In genomic region chr4:133827887-133828794, GRCm38 (mm10) we compare ENCODE assay signal across 8 mouse cellular contexts. TPM values are rescaled to one million over a fixed set of nuclear protein-coding genes. Genes with fewer than 3 reads are reported as not detected.
DNase-seq lines count a peak whose midpoint lies in the region; ATAC-seq and TF ChIP-seq lines count a peak whose summit lies in the region.

No protein-coding gene starts in this region.

- H3K79me2 ChIP-seq in MEL (ENCODE audit: control insufficient read depth, insufficient read depth, low read length, poor library complexity): no peaks in the 10 kb centered on the region

- peak overlapping the region; percentile 47 for H3K4me2 ChIP-seq in kidney, embryonic 16.5 days (replicated peaks; ENCODE audit: low read depth, low read length)
- peak overlapping the region; percentile 20; the same call in 1 of the 2 replicates for H3K4me2 ChIP-seq in forebrain, embryonic 14.5 days (ENCODE audit: low read length)

- no peak for ATAC-seq in kidney, embryonic 16.5 days (ENCODE audit: low FRiP score, low TSS enrichment)
- ATAC-seq in forebrain, embryonic 14.5 days: no peak
- peak; percentile 59 for ATAC-seq in megakaryocyte progenitor cell, adult 5-6 weeks (replicated peaks; ENCODE audit: poor library complexity)

- 0 out of 2 replicates have a peak overlapping the region, but pooled peaks have one; percentile 28 for H3K9ac ChIP-seq in kidney, embryonic 16.5 days (replicated peaks; ENCODE audit: low read length)
- H3K9ac ChIP-seq in MEL (ENCODE audit: control insufficient read depth, low read depth, low read length, poor library complexity, severe bottlenecking): peak overlapping the region; percentile 48
- H3K9ac ChIP-seq in forebrain, embryonic 14.5 days (ENCODE audit: low read length): 0 out of 2 replicates have a peak overlapping the region, but pooled peaks have one; percentile 29

- TF ChIP-seq RAD21 in MEL (IDR thresholded peaks at IDR 0.05; ENCODE audit: low read depth, low read length): no peak

- no peaks in the 10 kb centered on the region for H3K9me3 ChIP-seq in kidney, embryonic 16.5 days (ENCODE audit: low read length)
- H3K9me3 ChIP-seq in MEL (replicated peaks; ENCODE audit: insufficient read depth, low read length): no peaks in the 10 kb centered on the region
- no peaks in the 10 kb centered on the region for H3K9me3 ChIP-seq in forebrain, embryonic 14.5 days (replicated peaks; ENCODE audit: control insufficient read depth, low read length)

- H3K27ac ChIP-seq in kidney, embryonic 16.5 days (ENCODE audit: low read length): no peak overlapping the region
- no peak overlapping the region for H3K27ac ChIP-seq in MEL (ENCODE audit: control insufficient read depth, low read depth, low read length)
- no peak overlapping the region for H3K27ac ChIP-seq in forebrain, embryonic 14.5 days (ENCODE audit: low read depth, low read length)

- DNase-seq in kidney, postnatal 14 days: no peak
- DNase-seq in MEL (ENCODE audit: low read depth, low spot score): peak; percentile 68
- DNase-seq in forebrain, embryonic 14.5 days (ENCODE audit: low spot score): no peak
- no peak for DNase-seq in left cerebral cortex, adult 11 months (ENCODE audit: low spot score)
- DNase-seq in left cerebral cortex, postnatal 10 days (ENCODE audit: extremely low spot score in 1 of 2, low spot score in 2 of 2): no peak
- no peak for DNase-seq in gastrocnemius, postnatal 14 days

- 0 out of 2 replicates have a peak, but pooled peaks cover 5% of the 10 kb centered on the region for H3K27me3 ChIP-seq in kidney, embryonic 16.5 days (ENCODE audit: insufficient read depth, low read length)
- no peaks in the 10 kb centered on the region for H3K27me3 ChIP-seq in MEL (ENCODE audit: control insufficient read depth in 1 of 2, insufficient read depth in 2 of 2, low read length in 2 of 2)
- no peaks in the 10 kb centered on the region for H3K27me3 ChIP-seq in forebrain, embryonic 14.5 days (replicated peaks; ENCODE audit: control insufficient read depth, insufficient read depth, low read length)

- no peak for TF ChIP-seq POLR2A in MEL (IDR thresholded peaks at IDR 0.05; ENCODE audit: control insufficient read depth in 1 of 2, insufficient read depth in 1 of 2, low read depth in 1 of 2, low read length in 2 of 2, poor library complexity in 1 of 2)

- TF ChIP-seq EP300 in MEL (IDR thresholded peaks at IDR 0.05; ENCODE audit: low read depth in 1 of 2, low read length in 2 of 2): peak in 1 of 2 experiments; percentile 12; a peak in 1 of 4 replicates

- H3K36me3 ChIP-seq in kidney, embryonic 16.5 days (ENCODE audit: insufficient read depth, low read length): no peaks in the 10 kb centered on the region
- H3K36me3 ChIP-seq in MEL (ENCODE audit: control insufficient read depth in 1 of 2, insufficient read depth in 2 of 2, low read length in 2 of 2): peaks cover 0 to 4% of the 10 kb centered on the region in 2 experiments; a peak in 1 of 4 replicates
- H3K36me3 ChIP-seq in forebrain, embryonic 14.5 days (ENCODE audit: control insufficient read depth, insufficient read depth, low read length): no peaks in the 10 kb centered on the region

- H3K4me1 ChIP-seq in kidney, embryonic 16.5 days (ENCODE audit: insufficient read depth, low read length): peaks cover 12% of the 10 kb centered on the region; the same call in 1 of the 2 replicates
- peaks cover 0 to 11% of the 10 kb centered on the region in 2 experiments; a peak in 2 of 4 replicates for H3K4me1 ChIP-seq in MEL (ENCODE audit: control insufficient read depth in 1 of 2, insufficient read depth in 2 of 2, low read length in 2 of 2)
- 0 out of 2 replicates have a peak, but pooled peaks cover 4% of the 10 kb centered on the region for H3K4me1 ChIP-seq in forebrain, embryonic 14.5 days (ENCODE audit: control insufficient read depth, insufficient read depth, low read length)

- no peak for TF ChIP-seq CTCF in MEL (IDR thresholded peaks at IDR 0.05 in 2 of 3, conservative IDR thresholded peaks at IDR 0.05 in 1 of 3; ENCODE audit: control insufficient read depth in 1 of 3, insufficient read depth in 1 of 3, low read depth in 2 of 3, low read length in 3 of 3, poor library complexity in 1 of 3, severe bottlenecking in 1 of 3)

- WGBS in kidney, embryonic 16.5 days: 9% methylated on average over 25 of the region's 25 CpGs
- 12% methylated on average over 25 of the region's 25 CpGs for WGBS in forebrain, embryonic 14.5 days

- intact Hi-C loops in left cerebral cortex, postnatal 10 days (cut with DNase I): loop anchor here (5.0 kb wide), 2 partner anchors 71 to 231 kb away; partner anchors contain the start of gene Arid1a
- intact Hi-C loops in gastrocnemius, postnatal 14 days (cut with DNase I; ENCODE audit: low total_unique reads): loop anchor here (2.0 kb wide), 1 partner anchor 157 kb away; no protein-coding TSS in a partner anchor

- H3K4me3 ChIP-seq in kidney, embryonic 16.5 days (ENCODE audit: low read length): peak overlapping the region; percentile 24
- H3K4me3 ChIP-seq in MEL (ENCODE audit: control insufficient read depth in 1 of 2, insufficient read depth in 1 of 2, low read depth in 2 of 2, low read length in 2 of 2): peak overlapping the region; percentile 51 to 73
- no peak overlapping the region for H3K4me3 ChIP-seq in forebrain, embryonic 14.5 days (ENCODE audit: low read depth, low read length)

TF ChIP-seq in MEL, 35 proteins besides CTCF, POLR2A, EP300 and RAD21:
- TF ChIP-seq GATA1 (IDR thresholded peaks at IDR 0.05; ENCODE audit: low read depth, low read length) (peak; percentile 34; the same call in 1 of the 2 replicates), NRF1 (IDR thresholded peaks at IDR 0.05; ENCODE audit: insufficient read depth, low read depth, low read length, poor library complexity, severe bottlenecking) (no peak), SIN3A (IDR thresholded peaks at IDR 0.05; ENCODE audit: low read length) (0 out of 2 replicates have a peak, but pooled peaks have one; percentile 16)

RNA-seq across cellular contexts. Expression of gene Rps6ka1, which starts 59.5 kb away (rescaled TPM):
- 52.0 and 53.4 TPM in 2 replicates for polyA plus RNA-seq in kidney, embryonic 16.5 days (2015; fragmentation: Nextera tagmentation; extraction: Ambion mirVana)
- total RNA-seq in MEL (2012; rRNA removed): 45.3 and 45.7 TPM in 2 replicates
- 10 to 100 TPM in 1 of 2 experiments, not detected in 1; 68.9 TPM for polyA plus RNA-seq in MEL (2012; ENCODE audit: insufficient read depth in 1 of 2, insufficient read length in 2 of 2, low read depth in 1 of 2, low replicate concordance in 2 of 2, missing spikeins in 1 of 2)
- 13.5 and 16.2 TPM in 2 replicates for polyA plus RNA-seq in forebrain, embryonic 14.5 days (2014; fragmentation: Nextera tagmentation; extraction: Ambion mirVana)
- total RNA-seq in megakaryocyte progenitor cell, adult 5-6 weeks (2015): 96.7 and 112 TPM in 2 replicates
- 126 and 160 TPM in 2 replicates for total RNA-seq in megakaryocyte progenitor cell, adult 5-6 weeks (2017)
- total RNA-seq in left cerebral cortex, postnatal 10 days (2021): 10 to 100 TPM; 11.0 to 15.2 TPM
- 1 to 10 TPM; 5.0 to 5.4 TPM for total RNA-seq in gastrocnemius, postnatal 14 days (2021)
